Mouse (Mus musculus) heart, embryonic 12.5 days (tissue): Measurements from ENCODE around the gene Mbtps1. TPM values are rescaled to one million over a fixed set of nuclear protein-coding genes. Genes with fewer than 3 reads are reported as not detected.

Experiments
- ATAC-seq: fragments of 200-750 bp; cut with Nextera tagmentation; 2 replicates; pipeline ENCODE4 v1.8.0; 2017; ENCODE audit warnings: moderate TSS enrichment, moderate library complexity; ENCODE audit not compliant: insufficient number of reproducible peaks, low FRiP score
- H3K27ac ChIP-seq: fragments of 300-500 bp; sonication (generic); 2 replicates; pipeline ENCODE4 v1.5.1; 2016; ENCODE audit warnings: mild to moderate bottlenecking, moderate library complexity; ENCODE audit not compliant: poor library complexity, severe bottlenecking
- H3K27me3 ChIP-seq: fragments of 300-500 bp; sonication (generic); replicated peaks from 2 replicates; pipeline ENCODE4 v1.6.1; 2016; ENCODE audit warnings: mild to moderate bottlenecking, moderate library complexity
- H3K36me3 ChIP-seq: fragments of 300-500 bp; sonication (generic); 2 replicates; pipeline ENCODE4 v1.6.1; 2016; ENCODE audit warnings: mild to moderate bottlenecking, moderate library complexity
- H3K4me1 ChIP-seq: fragments of 300-500 bp; sonication (generic); replicated peaks from 2 replicates; pipeline ENCODE4 v1.6.1; 2016; ENCODE audit warnings: mild to moderate bottlenecking
- H3K4me2 ChIP-seq: fragments of 300-500 bp; sonication (generic); 2 replicates; pipeline ENCODE4 v1.6.1; 2016; ENCODE audit warnings: mild to moderate bottlenecking, moderate library complexity
- H3K4me3 ChIP-seq: fragments of 300-500 bp; sonication (generic); 2 replicates; pipeline ENCODE4 v1.5.1; 2016; ENCODE audit warnings: mild to moderate bottlenecking
- H3K9ac ChIP-seq: fragments of 300-500 bp; sonication (generic); 2 replicates; pipeline ENCODE4 v1.6.1; 2016; ENCODE audit warnings: mild to moderate bottlenecking, moderate library complexity
- H3K9me3 ChIP-seq: fragments of 300-500 bp; sonication (generic); replicated peaks from 2 replicates; pipeline ENCODE4 v1.6.1; 2016; ENCODE audit warnings: mild to moderate bottlenecking, moderate library complexity
- WGBS: fragments of 180-500 bp; shearing (Covaris S2); methylation state at CpG from one replicate; pipeline ENCODE4 v1.1.7; 2016; 5-methylcytosine and 5-hydroxymethylcytosine counted together
- polyA plus RNA-seq: library from polyadenylated mRNA; unstranded; fragments of >200 nt; fragmentation: Nextera tagmentation; extraction: Ambion mirVana; gene quantifications from 2 replicates; pipeline ENCODE4 v1.2.1, GENCODE M21; 2016

The Mbtps1 gene
- polyA plus RNA-seq, 1 experiment from 2014 or later, result 99.4 TPM

DNA sequence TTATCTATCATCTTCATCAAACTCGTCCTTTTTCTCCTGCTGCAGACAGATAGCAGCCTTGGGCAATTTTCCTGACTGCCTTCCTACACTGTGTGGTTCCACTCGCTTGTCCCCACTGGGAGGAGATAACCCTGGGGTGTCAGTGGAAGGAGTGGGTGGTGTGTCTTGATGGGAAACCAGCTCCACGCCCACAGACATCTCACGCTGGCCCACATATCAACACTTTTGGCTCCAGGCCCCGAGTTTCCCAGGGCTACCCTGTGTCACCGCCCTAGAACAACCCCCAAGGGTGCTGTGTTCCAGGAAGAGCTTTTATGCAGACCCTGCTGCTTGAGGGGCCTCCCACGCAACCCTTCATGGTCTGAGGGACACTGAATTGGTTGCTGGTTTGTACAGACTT is 94.8 kb downstream of the Mbtps1 start:
- ATAC-seq, result no peak
- peaks cover 75% of the 10 kb centered on the region for H3K27me3 ChIP-seq
- 53% methylated on average over 7 of the region's 7 CpGs for WGBS

DNA sequence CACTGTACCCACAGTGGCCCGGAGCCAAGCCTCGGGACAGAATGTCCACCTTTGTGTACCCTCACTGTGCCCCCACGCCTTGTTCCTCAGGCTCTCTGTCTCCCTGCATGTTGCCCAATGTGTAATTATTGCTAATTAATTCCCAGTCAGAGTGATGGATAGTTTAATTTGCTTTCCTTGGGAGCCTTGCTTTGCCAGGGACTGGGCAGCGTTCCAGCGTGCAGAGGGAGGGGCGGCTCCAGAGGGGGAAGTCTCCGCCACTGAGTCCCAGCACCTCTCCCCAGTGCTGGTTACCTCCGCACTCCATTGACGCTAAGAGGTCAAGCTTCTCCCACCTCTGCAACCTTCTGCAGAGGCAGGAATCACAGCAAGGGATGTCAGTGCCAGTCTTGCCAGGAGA is 97.2 kb downstream of the Mbtps1 start:
- ATAC-seq, result no peak
- Histone ChIP-seq H3K4me3 (no peak overlapping the region), H3K4me1 (peaks cover 37% of the 10 kb centered on the region), H3K9ac (no peak overlapping the region), H3K9me3 (no peaks in the 10 kb centered on the region), H3K27me3 (peaks cover 61% of the 10 kb centered on the region), H3K36me3 (no peaks in the 10 kb centered on the region), H3K27ac (no peak overlapping the region), H3K4me2 (no peak overlapping the region)
- WGBS, result 70% methylated on average over 9 of the region's 9 CpGs

More for the DNA sequence above, 94.8 kb downstream of the Mbtps1 start:
- H3K27ac ChIP-seq, result no peak overlapping the region
- no peak overlapping the region for H3K4me3 ChIP-seq
- no peak overlapping the region for H3K9ac ChIP-seq
- H3K4me2 ChIP-seq, result no peak overlapping the region
- no peaks in the 10 kb centered on the region for H3K36me3 ChIP-seq
- peaks cover 42% of the 10 kb centered on the region for H3K4me1 ChIP-seq
- H3K9me3 ChIP-seq, result peaks cover under 1% of the 10 kb centered on the region; the same call in 1 of the 2 replicates

DNA sequence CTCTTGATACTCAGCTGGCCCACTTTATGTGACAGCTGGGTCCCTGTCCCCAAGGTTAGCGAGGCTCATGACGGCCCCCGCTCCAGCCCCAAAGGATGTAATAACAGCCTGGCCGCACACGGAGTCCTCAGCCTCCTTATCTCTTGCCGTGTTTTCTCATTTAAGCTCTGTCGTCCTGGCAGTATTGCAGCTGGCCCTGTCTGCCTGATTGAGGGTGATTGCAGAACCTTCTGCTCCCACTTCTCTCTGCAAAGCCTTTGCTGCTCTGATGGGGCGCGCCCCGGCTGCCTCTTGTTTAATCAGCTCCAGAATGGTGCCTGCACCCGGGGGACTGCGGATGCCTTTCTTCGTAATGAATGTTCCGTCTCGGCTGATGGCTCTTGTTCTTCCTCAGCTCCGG is 98.8 kb downstream of the Mbtps1 start:
- peaks cover 34% of the 10 kb centered on the region for H3K4me1 ChIP-seq
- no peak overlapping the region for H3K9ac ChIP-seq
- peak overlapping the region; percentile 54 for H3K4me2 ChIP-seq
- WGBS, result 20% methylated on average over 16 of the region's 16 CpGs
- ATAC-seq, result no peak
- H3K27me3 ChIP-seq, result peaks cover 44% of the 10 kb centered on the region
- H3K36me3 ChIP-seq, result no peaks in the 10 kb centered on the region
- no peak overlapping the region for H3K27ac ChIP-seq
- H3K4me3 ChIP-seq, result no peak overlapping the region
- H3K9me3 ChIP-seq, result no peaks in the 10 kb centered on the region

Other genes starting within 250 kb of the Mbtps1 start
- gene Hsbp1, start 214.2 kb downstream of the Mbtps1 start, polyA plus RNA-seq, result 268 and 275 TPM in 2 replicates
- 19.3 and 20.1 TPM in 2 replicates for gene Mlycd, start 163.9 kb downstream of the Mbtps1 start, polyA plus RNA-seq
- 0.27 and 0.54 TPM in 2 replicates for gene Osgin1, start 124.6 kb downstream of the Mbtps1 start, polyA plus RNA-seq
- gene Necab2, start 112.0 kb downstream of the Mbtps1 start, polyA plus RNA-seq, result 0.71 and 0.75 TPM in 2 replicates
- not detected in 2 replicates for gene Slc38a8, start 57.0 kb downstream of the Mbtps1 start, polyA plus RNA-seq
- 38.3 and 41.9 TPM in 2 replicates for gene Hsdl1, start 16.4 kb upstream of the Mbtps1 start, polyA plus RNA-seq
- 0.18 and 0.23 TPM in 2 replicates for gene Dnaaf1, start 16.5 kb upstream of the Mbtps1 start, polyA plus RNA-seq
- gene Taf1c, start 46.5 kb upstream of the Mbtps1 start, polyA plus RNA-seq, result 8.1 and 8.6 TPM in 2 replicates
- gene Adad2, start 54.0 kb upstream of the Mbtps1 start, polyA plus RNA-seq, result 0.09 TPM in 1 of 2 replicates, not detected in the other
- gene Kcng4, start 76.9 kb upstream of the Mbtps1 start, polyA plus RNA-seq, result not detected in 2 replicates
- gene Wfdc1, start 107.6 kb upstream of the Mbtps1 start, polyA plus RNA-seq, result 3.1 and 3.5 TPM in 2 replicates
- 0.33 and 0.38 TPM in 2 replicates for gene Atp2c2, start 141.3 kb upstream of the Mbtps1 start, polyA plus RNA-seq
- gene Tldc1, start 219.7 kb upstream of the Mbtps1 start, polyA plus RNA-seq, result 14.6 and 14.8 TPM in 2 replicates